Mouse (Mus musculus) lung, adult 18-20 months (tissue): ENCODE results near the gene Mrpl34.

ENCODE experiments used
- DNase-seq, 2 experiments: peaks; one replicate each; pipeline ENCODE4 v3.0.0; 2022; ENCODE audit warnings: mixed read lengths in 2 of 2

Gene Mrpl34

DNA sequence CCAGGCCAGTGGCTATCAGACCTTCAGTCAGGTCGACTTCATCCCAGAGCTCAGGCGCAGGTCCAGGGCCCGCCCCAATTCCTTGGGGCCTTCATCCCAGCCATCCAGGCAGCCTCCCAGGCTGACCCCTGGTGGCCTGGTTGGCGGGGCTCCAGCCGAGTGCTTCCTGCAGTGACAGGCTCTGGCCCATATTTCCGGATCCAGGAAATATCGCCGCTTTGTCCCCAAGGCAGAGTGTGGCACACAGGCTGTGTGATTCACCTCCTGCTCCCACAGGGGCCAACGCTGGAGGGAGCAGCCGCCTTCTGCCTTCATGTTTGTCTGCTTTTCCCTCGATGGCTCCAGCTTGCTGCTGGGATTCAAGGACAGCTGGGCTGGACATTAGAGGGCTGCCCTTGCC lies 31.7 kb downstream of the Mrpl34 start:
- DNase-seq: peak; percentile 88 to 92

DNA sequence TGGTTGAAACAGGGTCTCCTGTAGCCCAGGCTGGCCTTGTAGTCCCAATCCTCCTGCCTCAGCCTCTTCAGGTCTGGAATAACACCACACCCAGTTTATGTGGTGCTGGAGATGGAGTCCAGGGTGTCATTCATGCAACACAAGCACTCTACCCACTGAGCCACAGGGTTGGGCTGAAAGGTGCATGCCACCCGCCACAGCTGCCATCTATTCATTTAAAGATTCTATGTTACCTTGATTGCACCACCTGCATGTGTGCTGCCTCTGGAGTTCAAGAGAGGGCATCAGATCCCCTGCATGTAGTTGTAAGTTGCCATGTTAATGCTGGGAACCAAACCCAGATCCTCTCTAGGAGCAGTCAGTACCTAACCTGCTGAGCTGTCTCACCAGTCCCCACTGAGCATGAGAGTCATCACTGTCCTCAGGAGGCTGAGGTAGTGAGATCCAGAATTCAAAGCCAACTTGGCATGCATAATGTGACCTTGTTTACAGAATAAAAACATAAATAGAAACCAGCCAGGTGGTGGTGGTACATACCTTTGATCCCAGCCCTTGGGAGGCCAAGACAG lies 32.4 kb downstream of the Mrpl34 start:
- DNase-seq: no peak

DNA sequence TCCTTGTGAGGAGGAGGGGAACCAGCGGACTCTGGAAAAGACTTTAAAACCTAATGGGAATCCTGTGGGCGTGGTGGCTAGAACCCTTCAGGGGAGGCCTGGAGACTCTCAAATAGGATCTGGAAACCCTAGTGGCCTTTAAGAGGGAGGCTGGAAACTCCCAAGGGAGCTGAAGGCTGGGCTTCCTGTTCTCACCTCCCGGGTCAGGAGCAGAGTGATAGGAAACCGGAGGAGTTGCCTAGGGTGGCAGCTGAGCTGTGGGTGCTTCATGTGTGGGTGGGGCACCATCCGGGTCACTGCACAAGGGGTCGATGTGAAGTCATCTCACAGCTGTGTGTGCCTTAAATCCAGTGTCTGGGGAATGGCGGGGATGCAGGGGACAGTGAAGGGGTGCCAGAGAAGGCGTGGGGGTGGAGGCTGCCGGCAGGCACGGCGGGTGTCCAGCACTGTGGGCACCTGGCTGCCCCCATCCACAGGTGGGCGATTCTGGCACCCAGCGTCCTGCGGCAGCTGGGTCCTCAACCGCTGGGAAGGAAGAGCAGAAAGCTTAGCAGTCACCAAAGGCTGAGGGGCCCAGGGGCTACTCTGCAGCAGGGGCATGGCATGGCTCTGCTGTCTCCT lies 33.2 kb downstream of the Mrpl34 start:
- peak; percentile 36 to 58 for DNase-seq

DNA sequence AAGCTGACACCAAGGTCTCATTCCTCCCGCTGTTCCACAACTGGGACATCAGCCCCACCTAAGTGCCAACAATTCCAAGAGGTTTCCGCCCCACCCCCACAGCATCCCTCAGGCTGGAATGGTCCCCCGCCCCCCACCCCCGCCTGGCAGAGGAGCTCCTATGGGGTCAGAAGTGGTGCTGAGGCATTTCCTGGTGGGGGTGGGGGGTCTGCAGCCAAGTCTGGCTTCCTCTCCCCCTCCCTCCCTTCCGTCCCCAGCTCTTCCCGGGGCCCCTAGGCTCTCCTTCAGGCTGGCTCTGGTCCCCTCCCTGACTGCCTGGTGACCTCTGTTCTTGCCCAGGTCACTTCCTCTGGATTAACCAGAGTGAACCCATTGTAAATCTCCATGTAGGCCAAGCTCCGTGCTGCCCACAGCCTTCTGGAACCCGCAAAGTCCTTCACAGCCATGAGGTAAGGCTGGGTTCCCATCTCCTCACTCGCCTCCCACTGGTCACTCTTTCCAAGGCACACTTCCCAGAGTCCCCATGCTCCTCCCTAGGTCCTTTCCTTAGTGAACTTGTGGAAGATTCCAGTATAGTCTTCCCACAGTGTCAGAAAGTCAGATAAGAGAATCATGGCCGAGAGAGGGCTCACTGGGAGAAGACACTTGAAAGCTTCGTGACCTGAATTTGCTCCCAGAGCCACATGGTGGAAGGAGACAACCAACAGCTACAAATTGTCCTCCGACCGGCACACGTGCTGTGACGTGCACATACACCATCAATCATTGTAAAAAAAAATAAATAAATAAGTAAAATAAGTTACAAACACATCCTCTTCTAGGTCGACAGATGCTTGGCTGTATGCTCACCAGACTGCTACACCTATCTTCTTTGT lies 34.3 kb downstream of the Mrpl34 start:
- peak in 1 of 2 experiments; percentile 53 for DNase-seq

DNA sequence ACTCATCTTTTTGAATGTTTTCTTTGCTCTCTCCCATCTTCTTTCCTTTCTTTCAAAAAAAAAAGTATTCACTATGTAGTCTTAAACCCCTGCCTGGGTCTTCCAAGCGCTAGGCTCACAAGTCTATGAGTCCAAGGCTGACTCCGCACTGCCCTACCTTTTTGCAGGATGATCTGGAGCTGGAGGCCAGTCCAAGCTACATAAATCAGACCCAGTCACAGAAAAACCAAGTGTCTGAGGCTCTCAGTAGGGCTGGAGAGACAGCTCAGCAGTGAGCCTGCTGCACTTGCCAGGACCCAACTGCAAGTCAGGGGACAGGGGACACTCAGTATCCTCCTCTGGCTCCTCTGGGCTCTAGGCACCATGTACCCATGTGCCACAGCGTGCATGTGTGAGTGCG lies 39.6 kb downstream of the Mrpl34 start:
- DNase-seq: no peak

DNA sequence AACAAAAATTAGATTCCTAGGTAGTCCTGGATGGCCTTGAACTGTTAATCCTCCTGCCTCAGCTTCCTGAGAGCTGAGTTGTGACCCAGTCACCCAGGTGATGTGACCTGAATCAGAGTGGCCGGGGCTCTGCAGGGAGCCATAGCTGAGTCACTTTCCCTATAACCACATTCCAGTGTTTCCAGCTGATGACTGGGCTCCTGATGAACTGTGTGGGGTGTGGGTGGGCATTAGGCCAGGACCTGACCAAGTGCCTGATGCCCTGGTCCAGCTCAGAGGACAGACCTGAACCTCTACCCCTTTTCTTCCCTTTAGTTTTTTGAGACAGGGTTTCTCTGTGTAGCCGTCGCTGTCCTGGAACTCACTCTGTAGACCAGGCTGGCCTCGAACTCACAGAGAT lies 40.6 kb downstream of the Mrpl34 start:
- no peak for DNase-seq

DNA sequence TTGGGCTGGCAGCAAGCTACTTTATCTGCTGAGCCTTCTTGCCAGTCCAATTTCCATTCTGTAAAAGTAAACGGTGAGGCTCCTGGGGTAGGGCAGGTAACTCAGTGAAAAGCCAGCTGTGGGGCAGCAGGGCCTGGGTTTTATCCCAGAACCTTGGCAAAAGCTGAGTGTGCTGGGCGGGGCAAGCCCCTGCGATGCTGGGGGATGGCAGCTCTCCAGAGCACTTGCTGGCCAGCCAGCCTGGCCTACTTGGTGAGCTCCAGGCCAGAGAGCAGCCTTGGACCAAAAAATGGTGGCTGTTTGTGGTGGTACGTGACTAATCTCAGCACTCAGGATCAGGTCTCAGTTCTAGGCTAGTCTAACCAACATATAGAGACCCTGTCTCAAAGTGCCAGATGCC lies 41.2 kb downstream of the Mrpl34 start:
- no peak for DNase-seq

DNA sequence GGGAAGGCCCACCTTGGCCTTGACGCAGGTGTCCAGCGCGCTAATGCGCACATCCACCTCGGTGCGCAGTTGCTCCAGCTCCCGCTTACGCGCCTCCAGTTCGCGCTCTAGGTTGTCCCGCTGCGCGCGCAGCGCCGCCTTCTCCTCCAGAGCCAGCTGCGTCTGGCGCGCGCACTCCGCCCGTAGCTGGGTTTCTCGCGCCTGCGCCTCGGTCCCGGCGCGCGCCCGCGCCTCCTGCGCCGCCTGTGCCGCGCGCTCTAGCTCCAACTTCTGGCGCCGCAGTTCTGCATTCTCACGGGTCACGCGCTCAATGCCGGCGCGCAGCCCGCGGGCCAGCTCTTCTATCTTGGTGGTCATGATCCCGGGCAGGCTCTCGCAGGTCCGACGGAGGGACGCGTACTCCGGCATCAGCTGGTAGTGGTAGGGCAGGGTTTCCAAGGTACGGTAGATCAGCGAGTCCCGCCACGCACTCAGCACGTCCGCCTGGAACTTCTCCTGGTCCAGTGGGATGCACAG lies 42.9 kb downstream of the Mrpl34 start:
- peak; percentile 48 to 53 for DNase-seq

DNA sequence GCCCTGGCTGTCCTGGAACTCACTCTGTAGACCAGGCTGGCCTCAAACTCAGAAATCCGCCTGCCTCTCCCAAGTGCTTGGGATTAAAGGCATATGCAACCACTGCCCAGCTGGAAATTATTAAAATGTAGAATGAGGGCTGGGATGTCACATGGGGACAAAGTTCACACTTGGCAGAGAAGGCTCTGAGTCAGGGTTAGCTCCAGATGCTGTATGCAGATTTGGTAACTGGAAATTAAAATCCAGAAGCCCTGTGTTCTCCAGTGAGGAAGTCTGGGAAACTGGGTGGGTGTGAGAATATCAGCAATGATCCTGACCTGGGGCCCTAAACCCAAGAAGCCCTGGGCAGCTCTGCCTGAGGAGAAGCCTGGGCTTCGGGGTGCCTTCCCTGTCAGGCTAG lies 44.6 kb downstream of the Mrpl34 start:
- no peak for DNase-seq

DNA sequence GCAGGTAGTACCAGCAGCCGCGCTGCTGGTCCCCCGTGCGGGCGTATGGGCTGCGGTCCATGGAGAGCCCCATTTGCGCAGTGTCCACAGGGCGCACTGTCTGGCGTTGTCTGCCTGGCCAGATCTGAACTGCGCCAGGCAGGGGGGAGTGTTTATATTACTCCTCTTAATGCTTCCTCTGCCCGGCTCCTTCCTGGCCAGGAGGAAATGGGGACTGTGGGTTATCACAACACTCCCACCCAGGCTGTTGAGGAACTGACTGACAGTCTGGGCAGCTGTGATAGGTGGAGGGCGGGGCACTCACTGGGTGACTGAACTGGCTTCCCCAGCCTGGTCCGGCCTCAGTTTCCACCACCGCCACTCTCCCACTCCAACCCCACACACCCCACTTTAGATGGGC lies 46.9 kb downstream of the Mrpl34 start, which contains the start of gene Plvap:
TSS of gene Plvap (minus strand) at position 109 of the 400 bp plus-strand sequence.
- DNase-seq: peak; percentile 72 to 78

DNA sequence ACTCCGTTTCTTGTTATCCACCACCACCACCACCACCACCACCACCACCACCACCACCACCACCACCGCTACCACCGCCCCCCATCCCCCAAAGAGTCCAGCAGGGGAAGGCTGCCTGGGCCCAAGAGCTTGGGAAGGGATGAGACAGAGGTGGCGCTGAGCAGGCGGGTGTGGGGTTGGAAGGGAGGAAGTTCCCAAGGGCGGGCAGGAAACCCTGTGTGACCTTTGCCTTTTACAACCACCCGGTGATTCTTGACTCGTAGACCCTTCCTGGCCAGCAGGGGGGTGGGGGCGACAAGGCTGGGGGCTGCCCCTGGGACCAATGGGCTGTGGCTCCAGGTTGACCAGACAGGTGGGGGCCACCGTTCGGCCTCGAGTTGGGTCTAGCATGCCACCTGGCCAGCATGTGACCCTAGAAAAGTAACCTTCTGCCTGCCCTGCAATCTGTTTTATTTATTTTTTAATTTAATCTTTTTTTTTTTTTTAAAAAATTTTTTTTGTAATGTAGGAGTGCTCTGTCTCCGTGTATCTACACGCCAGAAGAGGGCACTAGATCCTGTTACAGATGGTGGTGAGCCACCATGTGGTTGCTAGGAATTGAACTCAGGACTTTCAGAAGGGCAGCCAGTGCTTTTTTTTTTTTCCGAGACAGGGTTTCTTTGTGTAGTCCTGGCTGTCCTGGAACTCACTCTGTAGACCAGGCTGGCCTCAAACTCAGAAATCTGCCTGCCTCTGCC lies 48.4 kb downstream of the Mrpl34 start:
- DNase-seq: peak; percentile 34 to 53

DNA sequence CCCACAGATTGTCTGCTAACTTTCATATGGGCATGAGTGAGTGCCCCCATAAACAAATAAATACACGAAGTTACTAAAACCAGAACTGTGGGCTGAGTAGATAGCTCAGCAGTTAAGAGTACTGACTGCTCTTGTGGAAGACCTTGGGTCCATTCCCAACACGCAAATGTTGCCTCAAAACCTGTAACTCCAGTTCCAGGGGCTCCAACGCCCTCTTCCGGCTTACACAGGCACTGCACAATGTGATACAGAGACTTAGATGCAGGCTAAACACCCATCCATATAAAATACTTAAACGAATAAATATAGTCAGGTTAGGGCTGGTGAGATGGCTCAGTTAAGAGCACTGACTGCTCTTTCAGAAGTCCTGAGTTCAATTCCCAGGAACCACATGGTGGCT lies 50.3 kb downstream of the Mrpl34 start:
- DNase-seq: no peak
